Mouse (Mus musculus) frontal cortex, postnatal 14 days (tissue): ENCODE measurements around the gene Gpr33.

Experiments
- DNase-seq, 2 experiments: peaks; one replicate each; pipeline ENCODE4 v3.0.0; 2022; ENCODE audit warnings: low spot score in 2 of 2

Gpr33 gene

DNA sequence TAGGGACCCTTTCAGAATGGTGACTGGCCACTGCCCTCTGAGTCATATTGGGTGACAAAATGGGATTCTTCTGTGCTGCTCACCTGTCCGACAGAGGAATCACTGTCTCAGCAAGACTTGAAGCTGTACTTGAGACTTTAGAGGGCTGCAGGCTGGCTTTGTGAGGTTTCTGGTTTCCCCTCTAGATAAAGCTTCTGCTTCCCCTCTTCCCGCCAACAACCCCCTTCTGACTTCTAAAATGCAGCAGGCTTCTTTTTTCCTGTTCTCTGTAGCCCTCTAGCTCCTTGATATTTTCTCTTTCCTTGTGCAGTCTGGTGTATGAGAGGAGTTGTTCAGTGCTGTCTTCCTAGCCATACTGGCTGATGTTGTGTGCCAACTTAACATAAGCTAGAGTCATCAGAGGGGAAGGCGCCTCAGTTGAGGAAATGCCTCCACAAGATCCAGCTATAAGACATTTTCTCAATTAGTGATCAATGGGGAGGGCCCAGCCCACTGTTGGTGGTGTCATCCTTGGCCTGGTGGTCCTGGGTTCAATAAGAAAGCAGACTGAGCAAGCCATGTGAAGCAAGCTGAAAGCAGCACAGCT is 42.6 kb downstream of the Gpr33 start:
- DNase-seq = no peak

DNA sequence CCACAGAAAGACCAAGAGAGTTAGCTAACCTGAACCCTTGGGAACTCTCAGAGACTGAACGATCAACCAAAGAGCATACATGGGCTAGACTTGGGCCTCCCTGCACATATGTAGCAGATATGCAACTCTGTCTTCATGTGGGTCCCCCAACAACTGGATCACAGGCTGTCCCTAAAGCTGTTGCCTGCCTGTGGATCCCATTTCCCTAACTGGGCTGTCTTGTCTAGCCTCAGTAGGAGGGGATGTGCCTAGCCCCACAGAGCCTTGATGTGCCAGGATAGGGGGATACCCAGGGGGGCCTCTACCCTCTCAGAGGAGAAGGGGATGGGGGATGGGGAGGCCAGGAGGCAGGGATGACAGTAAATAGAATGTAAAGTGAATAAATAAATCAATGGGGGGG is 44.2 kb downstream of the Gpr33 start:
- no peak for DNase-seq

DNA sequence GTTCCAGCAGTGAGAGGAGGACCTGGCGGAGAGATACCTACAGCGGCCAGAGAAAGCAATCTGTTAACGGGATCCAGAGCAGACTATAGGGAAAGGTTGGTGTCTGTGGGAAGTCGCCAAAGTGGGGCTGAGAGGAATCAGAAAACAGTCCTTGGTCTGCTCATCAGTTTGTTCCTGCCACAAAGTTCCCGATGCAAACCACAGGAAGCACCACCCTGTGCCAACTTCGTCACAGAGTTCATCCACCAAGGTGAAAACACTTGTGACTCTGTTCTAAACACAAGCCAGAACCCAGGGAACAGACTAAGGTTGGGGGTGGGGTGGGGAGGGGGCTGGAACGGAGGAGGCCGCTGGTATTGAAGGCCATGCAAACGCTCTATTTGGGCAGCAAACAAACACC is 51.3 kb downstream of the Gpr33 start:
- DNase-seq = no peak

DNA sequence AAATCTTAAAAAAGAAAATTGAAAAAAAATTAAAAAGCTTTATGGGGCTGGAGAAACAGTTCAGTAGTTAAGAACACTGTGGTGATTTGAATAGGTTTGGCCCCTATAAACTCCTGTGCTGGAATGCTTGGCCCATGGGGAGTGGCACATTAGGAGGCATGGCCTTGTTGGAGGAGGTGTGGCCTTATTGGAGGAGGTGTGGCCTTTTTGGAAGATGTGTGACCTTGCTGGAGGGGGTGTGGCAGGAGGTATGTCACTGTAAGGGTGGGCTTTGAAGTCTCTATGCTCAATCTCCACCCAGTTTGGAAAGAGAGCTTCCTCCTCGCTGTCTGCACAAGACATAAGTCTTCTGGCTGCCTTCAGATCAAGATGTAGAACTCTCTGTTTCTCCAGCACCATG is 53.5 kb downstream of the Gpr33 start:
- DNase-seq = no peak
